ENCODE assay signal across 8 mouse cellular contexts in the genomic region with DNA sequence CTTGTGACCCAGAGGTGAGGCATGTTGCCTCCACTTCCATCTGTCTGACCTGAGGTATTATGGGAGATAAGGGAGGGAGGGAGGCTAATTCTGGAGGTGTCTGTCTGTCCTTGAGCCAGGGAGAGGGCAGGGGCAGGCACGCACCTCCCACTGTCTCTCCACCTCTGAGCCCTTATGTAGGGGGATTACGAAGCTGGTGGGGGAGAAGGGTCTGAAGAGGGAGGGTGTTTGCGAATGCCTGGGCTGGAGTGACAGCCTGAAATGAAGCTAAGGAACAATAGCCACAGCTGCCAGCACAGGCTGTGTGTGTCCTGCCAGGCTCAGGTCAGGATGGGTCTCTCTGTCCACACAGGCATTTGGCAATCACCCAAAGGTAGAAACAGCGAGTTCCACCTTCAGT. TPM values are rescaled to one million over a fixed set of nuclear protein-coding genes. Genes with fewer than 3 reads are reported as not detected.
DNase-seq lines count a peak whose midpoint lies in the region; ATAC-seq lines count a peak whose summit lies in the region.
"Had no signal": no experiment of that assay in that cellular context is flagged by ENCODE, and none has a peak within 500 bp of the region (broad histone marks: within the 10 kb centered on the region; RNA-seq: fewer than 3 reads in every experiment).

No protein-coding gene starts in this region.

- peaks cover 32% of the 10 kb centered on the region for H3K4me1 ChIP-seq in lung, embryonic 15.5 days
- peaks cover 30% of the 10 kb centered on the region for H3K4me1 ChIP-seq in intestine, embryonic 16.5 days (ENCODE audit: control insufficient read depth, insufficient read depth, low read length)

- no peak overlapping the region for H3K27ac ChIP-seq in lung, embryonic 15.5 days
- H3K27ac ChIP-seq in intestine, embryonic 16.5 days (ENCODE audit: low read length) = no peak overlapping the region

- no peak for ATAC-seq in lung, embryonic 15.5 days (ENCODE audit: borderline replicate concordance, extremely low read depth, low FRiP score, low TSS enrichment)
- no peak for ATAC-seq in intestine, embryonic 16.5 days

- H3K4me3 ChIP-seq in lung, embryonic 15.5 days = peak overlapping the region; percentile 65
- H3K4me3 ChIP-seq in intestine, embryonic 16.5 days (ENCODE audit: low read length) = peak overlapping the region; percentile 68

- H3K9ac ChIP-seq in lung, embryonic 15.5 days = no peak overlapping the region
- no peak overlapping the region for H3K9ac ChIP-seq in intestine, embryonic 16.5 days (ENCODE audit: low read depth, low read length)

- DNase-seq in lung, postnatal 36 days = no peak
- peak; percentile 71 to 74 for DNase-seq in heart, adult 9 months (ENCODE audit: low spot score in 2 of 2)
- peak; percentile 71 for DNase-seq in retina, postnatal 1 day
- no peak for DNase-seq in left cerebral cortex, postnatal 4 days
- no peak for DNase-seq in testis, postnatal 10 days (ENCODE audit: low spot score)

- H3K9me3 ChIP-seq in lung, embryonic 15.5 days = no peaks in the 10 kb centered on the region
- H3K9me3 ChIP-seq in intestine, embryonic 16.5 days (ENCODE audit: control insufficient read depth, low read length) = no peaks in the 10 kb centered on the region

- intact Hi-C loops in left cerebral cortex, postnatal 4 days (cut with DNase I) = no loop called here

- no peaks in the 10 kb centered on the region for H3K27me3 ChIP-seq in lung, embryonic 15.5 days
- H3K27me3 ChIP-seq in intestine, embryonic 16.5 days (replicated peaks; ENCODE audit: control insufficient read depth, insufficient read depth, low read length) = no peaks in the 10 kb centered on the region

- WGBS in lung, embryonic 15.5 days = 27% methylated on average over 4 of the region's 4 CpGs
- 38% methylated on average over 4 of the region's 4 CpGs for WGBS in intestine, embryonic 16.5 days

- peak overlapping the region; percentile 97; the same call in 1 of the 2 replicates for H3K4me2 ChIP-seq in lung, embryonic 15.5 days
- peak overlapping the region; percentile 98 for H3K4me2 ChIP-seq in intestine, embryonic 16.5 days (ENCODE audit: low read depth, low read length)

- H3K36me3 ChIP-seq in lung, embryonic 15.5 days = peaks cover 2% of the 10 kb centered on the region; the same call in 1 of the 2 replicates
- H3K36me3 ChIP-seq in intestine, embryonic 16.5 days (ENCODE audit: control insufficient read depth, insufficient read depth, low read length) = no peaks in the 10 kb centered on the region

RNA-seq across cellular contexts. Expression of a gene that starts 2.7 kb away (rescaled TPM):
- 6.3 and 6.8 TPM in 2 replicates for polyA plus RNA-seq in lung, embryonic 15.5 days (2015; fragmentation: Nextera tagmentation; extraction: Ambion mirVana)
- 3.1 and 4.2 TPM in 2 replicates for polyA plus RNA-seq in intestine, embryonic 16.5 days (2015; fragmentation: Nextera tagmentation; extraction: Ambion mirVana)
- 1 to 10 TPM; 6.0 to 6.4 TPM for total RNA-seq in left cerebral cortex, postnatal 4 days (2021)

RNA-seq across cellular contexts. Expression of a gene that starts 3.0 kb away (rescaled TPM):
- 20.1 and 21.7 TPM in 2 replicates for polyA plus RNA-seq in lung, embryonic 15.5 days (2015; fragmentation: Nextera tagmentation; extraction: Ambion mirVana)
- polyA plus RNA-seq in intestine, embryonic 16.5 days (2015; fragmentation: Nextera tagmentation; extraction: Ambion mirVana) = 19.1 and 24.3 TPM in 2 replicates
- total RNA-seq in left cerebral cortex, postnatal 4 days (2021) = 10 to 100 TPM; 15.9 to 18.7 TPM

RNA-seq across cellular contexts. Expression of a gene that starts 17.7 kb away (rescaled TPM):
- polyA plus RNA-seq in lung, embryonic 15.5 days (2015; fragmentation: Nextera tagmentation; extraction: Ambion mirVana) = 86.4 and 88.6 TPM in 2 replicates
- 45.8 and 51.3 TPM in 2 replicates for polyA plus RNA-seq in intestine, embryonic 16.5 days (2015; fragmentation: Nextera tagmentation; extraction: Ambion mirVana)
- total RNA-seq in left cerebral cortex, postnatal 4 days (2021) = 10 to 100 TPM; 60.1 to 70.9 TPM

RNA-seq across cellular contexts. Expression of a gene that starts 19.5 kb away (rescaled TPM):
- polyA plus RNA-seq in lung, embryonic 15.5 days (2015; fragmentation: Nextera tagmentation; extraction: Ambion mirVana) = 14.4 and 15.7 TPM in 2 replicates
- 15.5 and 17.6 TPM in 2 replicates for polyA plus RNA-seq in intestine, embryonic 16.5 days (2015; fragmentation: Nextera tagmentation; extraction: Ambion mirVana)
- 10 to 100 TPM; 46.1 to 62.8 TPM for total RNA-seq in left cerebral cortex, postnatal 4 days (2021)

RNA-seq across cellular contexts. Expression of a gene that starts 41.6 kb away (rescaled TPM):
- 13.3 and 18.4 TPM in 2 replicates for polyA plus RNA-seq in lung, embryonic 15.5 days (2015; fragmentation: Nextera tagmentation; extraction: Ambion mirVana)
- 2.7 and 2.9 TPM in 2 replicates for polyA plus RNA-seq in intestine, embryonic 16.5 days (2015; fragmentation: Nextera tagmentation; extraction: Ambion mirVana)
- total RNA-seq in left cerebral cortex, postnatal 4 days (2021) = 1 to 10 TPM; 1.2 to 1.3 TPM
- total RNA-seq: common myeloid progenitor, adult 5-6 weeks had no signal

Comparison
In these comparisons a context has a peak if more than half of its experiments do, and no peak if none do; other contexts are left out.
1. DNase-seq: peak in heart, adult 9 months (2 of 2) and retina, postnatal 1 day (single experiment); none in lung, postnatal 36 days (single experiment), left cerebral cortex, postnatal 4 days (single experiment) and testis, postnatal 10 days (single experiment).